Mouse (Mus musculus) left cerebral cortex, adult 8-10 months (tissue): ENCODE results near the gene Selenon. TPM values are rescaled to one million over a fixed set of nuclear protein-coding genes. Genes with fewer than 3 reads are reported as not detected.

Source experiments
- microRNA-seq, 2 experiments: library from miRNA; unstranded; fragments of <30 nt; microRNA quantifications; one replicate each; pipeline ENCODE4 v1.2.0; 2022
- total RNA-seq, 4 experiments: library from RNA; stranded (reverse); gene quantifications; 2 replicates each; pipeline ENCODE4 v1.2.4; 2022

Gene Selenon
- total RNA-seq, 4 experiments from 2014 or later, result 20.2 to 21.5 (median 20.9) TPM

Small RNAs within 50 kb of the gene (microRNA-seq; reads per million reads assigned to microRNA genes)
- 0 reads per million in 2 experiments for gene Mir6403

Other genes starting within 250 kb of the Selenon start
- gene Trim63, start 237.0 kb downstream of the Selenon start, total RNA-seq, result under 1 TPM; 0.28 to 0.70 (median 0.53) TPM
- gene Slc30a2, start 209.0 kb downstream of the Selenon start, total RNA-seq, result under 1 TPM in 2 of 4 experiments, not detected in 2; 0.16 to 0.23 TPM
- 10 to 100 TPM; 42.7 to 51.5 (median 47.1) TPM for gene Extl1, start 168.3 kb downstream of the Selenon start, total RNA-seq
- gene Pafah2, start 155.8 kb downstream of the Selenon start, total RNA-seq, result 1 to 10 TPM; 5.8 to 8.7 (median 6.8) TPM
- 1,000 to 10,000 TPM in 1 of 4 experiments, 100 to 1,000 TPM in 3; 935 to 1,017 (median 942) TPM for gene Stmn1, start 83.8 kb downstream of the Selenon start, total RNA-seq
- gene Paqr7, start 55.5 kb downstream of the Selenon start, total RNA-seq, result 10 to 100 TPM; 58.1 to 64.3 (median 61.1) TPM
- under 1 TPM; 0.25 to 0.60 (median 0.34) TPM for gene Aunip, start 41.2 kb downstream of the Selenon start, total RNA-seq
- 10 to 100 TPM; 70.0 to 79.5 (median 71.9) TPM for gene Mtfr1l, start 16.8 kb downstream of the Selenon start, total RNA-seq
- 10 to 100 TPM; 34.6 to 40.0 (median 38.4) TPM for gene Man1c1, start 152.1 kb upstream of the Selenon start, total RNA-seq
- gene Ldlrap1, start 215.9 kb upstream of the Selenon start, total RNA-seq, result 1 to 10 TPM; 2.8 to 4.8 (median 4.4) TPM